Mouse (Mus musculus) G1E (cell line): ENCODE measurements around the gene Stag2. TPM values are rescaled to one million over a fixed set of nuclear protein-coding genes. Genes with fewer than 3 reads are reported as not detected.

Source experiments
- ATAC-seq: 2 replicates; pipeline ENCODE4 v1.8.0; 2016; ENCODE audit warnings: mild to moderate bottlenecking; ENCODE audit not compliant: insufficient number of reproducible peaks, poor library complexity, low FRiP score, severe bottlenecking; ENCODE audit errors: extremely low read depth
- DNase-seq: peaks from one replicate; pipeline ENCODE4 v3.0.0; 2012; ENCODE audit warnings: low spot score
- H3K27me3 ChIP-seq: 2 replicates; pipeline ENCODE4 v1.6.1; 2012; ENCODE audit warnings: mild to moderate bottlenecking, low read length, inconsistent platforms; ENCODE audit not compliant: insufficient read depth
- H3K36me3 ChIP-seq: replicated peaks from 2 replicates; pipeline ENCODE3; 2012; ENCODE audit warnings: mild to moderate bottlenecking, inconsistent platforms
- H3K4me1 ChIP-seq: 2 replicates; pipeline ENCODE4 v1.6.1; 2012; ENCODE audit warnings: low read depth, low read length, inconsistent platforms, mixed read lengths; ENCODE audit not compliant: insufficient read depth
- H3K4me3 ChIP-seq: 2 replicates; pipeline ENCODE4 v1.5.1; 2012; ENCODE audit warnings: low read depth, mild to moderate bottlenecking, inconsistent platforms, low read length, moderate library complexity, mixed read lengths
- H3K9me3 ChIP-seq: replicated peaks from 2 replicates; pipeline ENCODE4 v1.6.1; 2012; ENCODE audit warnings: inconsistent platforms
- CTCF ChIP-seq: IDR thresholded peaks from 2 replicates; pipeline ENCODE4 v1.5.1; 2012; ENCODE audit warnings: low read depth, low read length, inconsistent platforms, mixed read lengths
- GATA1 ChIP-seq: IDR thresholded peaks from 2 replicates; pipeline ENCODE4 v1.6.1; 2012; ENCODE audit warnings: borderline replicate concordance, low read length, inconsistent platforms, mixed read lengths
- GATA2 ChIP-seq: IDR thresholded peaks from 2 replicates; pipeline ENCODE4 v1.6.1; 2012; ENCODE audit warnings: low read depth, low read length, inconsistent platforms, borderline replicate concordance
- POLR2AphosphoS5 ChIP-seq: IDR thresholded peaks from 2 replicates; pipeline ENCODE4 v1.6.1; 2012; ENCODE audit warnings: low read depth, low read length, inconsistent platforms; ENCODE audit not compliant: insufficient replicate concordance
- TAL1 ChIP-seq: conservative IDR thresholded peaks from 2 replicates; pipeline ENCODE4 v1.6.1; 2012; ENCODE audit warnings: low read depth, low read length, inconsistent platforms, mixed read lengths
- polyA plus RNA-seq: library from polyadenylated mRNA; stranded (reverse); fragments of >175 nt; gene quantifications from 2 replicates; pipeline ENCODE4 v1.2.3, GENCODE M21; 2012
- total RNA-seq, 2 experiments: library from RNA; stranded (forward) in 1 of 2; stranded (reverse) in 1 of 2; fragments of 200-1000 nt in 1 of 2; fragments of >200 nt in 1 of 2; fragmentation: Nextera tagmentation in 1 of 2; gene quantifications; 2 replicates each; pipeline ENCODE4 v1.2.3; 2014 to 2017

The Stag2 gene
- total RNA-seq (2014; fragmentation: Nextera tagmentation) (284 and 296 TPM in 2 replicates), total RNA-seq (2017) (600 and 667 TPM in 2 replicates), polyA plus RNA-seq (10.3 and 14.1 TPM in 2 replicates)

DNA sequence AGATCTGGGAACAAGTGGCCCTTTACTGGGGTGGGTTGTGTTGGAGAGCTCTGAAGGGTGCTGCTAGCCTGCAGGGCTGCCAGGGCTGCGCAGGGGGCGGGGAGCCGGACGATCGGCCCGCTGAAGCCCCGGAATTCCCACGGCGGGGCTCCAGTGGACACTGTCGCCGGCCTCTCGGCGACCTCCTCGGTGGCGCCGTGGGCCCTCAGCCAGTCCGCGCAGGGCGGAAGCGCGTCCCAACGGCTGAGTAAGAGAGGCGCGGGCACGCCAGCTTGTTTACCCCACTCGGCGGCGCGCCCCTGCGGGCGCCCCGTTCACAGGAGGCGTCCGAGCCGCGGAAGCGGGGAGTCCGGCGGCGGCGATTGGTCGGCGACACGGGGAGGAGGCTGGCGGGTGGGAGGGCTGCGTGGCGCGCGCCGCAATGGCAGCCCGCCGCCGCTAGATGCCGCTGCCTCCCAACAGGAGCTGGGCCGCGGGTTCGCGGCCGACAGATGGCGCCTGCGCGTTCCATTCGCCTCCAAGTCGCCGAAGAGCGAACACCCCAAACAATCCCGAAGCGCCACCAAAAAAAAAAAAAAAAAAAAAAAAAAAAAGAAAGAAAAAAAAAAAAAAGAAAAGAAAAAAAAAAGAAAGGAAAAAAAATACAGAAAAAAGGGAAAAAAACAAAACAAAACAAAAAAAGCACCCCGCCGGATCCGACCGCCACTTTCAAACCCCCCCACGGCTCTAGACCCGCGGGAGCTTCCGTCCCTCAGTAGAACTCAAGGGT lies at the start of gene Stag2:
Stag2 (plus strand) TSS at position 530 of the 769 bp plus-strand sequence.
- no peaks in the 10 kb centered on the region for H3K27me3 ChIP-seq
- ATAC-seq (peak; percentile 19; the same call in 1 of the 2 replicates), DNase-seq (peak; percentile 83)
- peak within 1 kb of the TSS; percentile 77 for H3K4me3 ChIP-seq
- no peaks in the 10 kb centered on the region for H3K36me3 ChIP-seq
- H3K9me3 ChIP-seq: no peaks in the 10 kb centered on the region
- no peak for TF ChIP-seq GATA1
- TF ChIP-seq CTCF: peak; percentile 38; the same call in 1 of the 2 replicates
- H3K4me1 ChIP-seq: peaks cover 7% of the 10 kb centered on the region

DNA sequence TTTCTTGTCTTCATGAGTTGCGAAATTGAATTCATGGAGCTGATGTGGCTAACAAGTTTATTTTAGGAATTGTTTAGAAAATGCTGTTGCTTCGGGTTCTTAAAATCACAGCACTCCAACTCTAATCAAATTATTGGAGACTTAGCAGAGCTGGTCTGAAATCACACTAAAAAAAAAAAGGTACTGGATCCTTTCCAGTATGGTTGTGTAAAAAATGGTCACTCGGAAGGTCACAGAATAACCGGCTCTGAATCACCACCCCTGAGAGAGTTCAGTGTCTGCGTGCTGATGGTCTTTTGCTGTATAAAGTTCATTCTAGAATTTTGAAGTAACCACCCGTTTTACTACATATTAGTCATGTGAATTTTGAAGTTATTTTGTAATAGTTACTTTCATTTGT lies 42.0 kb upstream of the Stag2 start:
- ATAC-seq: no peak
- H3K9me3 ChIP-seq: no peaks in the 10 kb centered on the region
- H3K4me3 ChIP-seq: no peak overlapping the region
- H3K36me3 ChIP-seq: peaks cover 48% of the 10 kb centered on the region
- no peaks in the 10 kb centered on the region for H3K4me1 ChIP-seq
- no peak for DNase-seq
- no peak for TF ChIP-seq GATA1
- TF ChIP-seq POLR2AphosphoS5: no peak
- no peak for TF ChIP-seq TAL1
- TF ChIP-seq GATA2: no peak
- TF ChIP-seq CTCF: no peak
- no peaks in the 10 kb centered on the region for H3K27me3 ChIP-seq

DNA sequence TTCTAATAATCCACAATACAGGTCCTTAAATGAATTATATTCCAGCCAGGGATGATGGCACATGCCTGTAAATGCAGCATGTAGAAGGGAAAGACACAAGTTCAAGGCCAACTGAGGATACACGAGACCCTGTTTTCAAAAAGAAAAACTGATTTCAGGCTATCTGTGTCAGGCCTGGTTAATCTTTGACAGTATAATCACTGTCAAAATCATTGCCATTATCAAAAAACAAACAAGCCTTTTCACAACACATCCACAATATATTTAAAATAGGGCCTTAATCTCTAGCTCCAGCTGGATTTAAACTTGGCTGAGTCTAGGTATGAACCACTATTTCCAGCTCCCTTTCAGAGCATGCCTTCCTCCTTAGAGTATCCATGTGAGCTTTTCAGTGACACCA lies 38.5 kb upstream of the Stag2 start:
- H3K27me3 ChIP-seq: no peaks in the 10 kb centered on the region
- H3K36me3 ChIP-seq: peaks cover 20% of the 10 kb centered on the region
- no peak overlapping the region for H3K4me3 ChIP-seq
- no peaks in the 10 kb centered on the region for H3K4me1 ChIP-seq
- ATAC-seq (no peak), DNase-seq (no peak)
- TF ChIP-seq GATA1 (no peak), TAL1 (no peak), CTCF (no peak), GATA2 (no peak), POLR2AphosphoS5 (no peak)
- H3K9me3 ChIP-seq: no peaks in the 10 kb centered on the region

DNA sequence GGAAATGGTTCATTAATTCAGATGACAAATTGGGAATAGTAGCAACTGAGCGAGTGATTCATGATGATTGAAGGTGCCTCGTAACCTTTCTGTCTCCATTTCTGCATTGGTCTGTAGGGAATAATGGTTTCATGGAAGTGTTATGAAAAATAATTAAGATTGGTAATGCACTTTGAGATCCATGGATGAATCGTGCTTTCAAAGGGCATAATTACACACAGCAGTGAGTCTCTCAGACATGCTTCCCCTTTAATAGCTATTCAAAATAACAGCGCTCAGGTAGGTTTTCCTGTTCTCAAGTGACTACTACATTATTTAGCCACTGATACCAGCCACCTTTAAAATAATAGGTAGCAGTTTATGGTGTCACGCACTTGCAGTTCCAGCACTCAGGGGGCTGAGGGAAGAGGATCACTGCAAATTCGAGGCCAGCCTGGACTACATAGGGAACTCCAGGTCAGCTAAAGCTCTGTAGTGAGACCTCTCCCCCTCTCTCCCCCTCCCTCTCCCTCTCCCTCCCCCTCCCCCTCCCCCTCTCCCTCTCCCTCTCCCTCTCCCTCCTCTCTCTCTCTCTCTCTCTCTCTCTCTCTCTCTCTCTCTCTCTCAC lies 29.6 kb upstream of the Stag2 start:
- DNase-seq (no peak), ATAC-seq (no peak)
- Histone ChIP-seq H3K4me3 (no peak overlapping the region), H3K27me3 (no peaks in the 10 kb centered on the region), H3K36me3 (no peaks in the 10 kb centered on the region), H3K4me1 (no peaks in the 10 kb centered on the region), H3K9me3 (no peaks in the 10 kb centered on the region)
- no peak for TF ChIP-seq GATA1
- TF ChIP-seq CTCF: no peak
- no peak for TF ChIP-seq POLR2AphosphoS5
- TF ChIP-seq GATA2: no peak
- TF ChIP-seq TAL1: no peak

DNA sequence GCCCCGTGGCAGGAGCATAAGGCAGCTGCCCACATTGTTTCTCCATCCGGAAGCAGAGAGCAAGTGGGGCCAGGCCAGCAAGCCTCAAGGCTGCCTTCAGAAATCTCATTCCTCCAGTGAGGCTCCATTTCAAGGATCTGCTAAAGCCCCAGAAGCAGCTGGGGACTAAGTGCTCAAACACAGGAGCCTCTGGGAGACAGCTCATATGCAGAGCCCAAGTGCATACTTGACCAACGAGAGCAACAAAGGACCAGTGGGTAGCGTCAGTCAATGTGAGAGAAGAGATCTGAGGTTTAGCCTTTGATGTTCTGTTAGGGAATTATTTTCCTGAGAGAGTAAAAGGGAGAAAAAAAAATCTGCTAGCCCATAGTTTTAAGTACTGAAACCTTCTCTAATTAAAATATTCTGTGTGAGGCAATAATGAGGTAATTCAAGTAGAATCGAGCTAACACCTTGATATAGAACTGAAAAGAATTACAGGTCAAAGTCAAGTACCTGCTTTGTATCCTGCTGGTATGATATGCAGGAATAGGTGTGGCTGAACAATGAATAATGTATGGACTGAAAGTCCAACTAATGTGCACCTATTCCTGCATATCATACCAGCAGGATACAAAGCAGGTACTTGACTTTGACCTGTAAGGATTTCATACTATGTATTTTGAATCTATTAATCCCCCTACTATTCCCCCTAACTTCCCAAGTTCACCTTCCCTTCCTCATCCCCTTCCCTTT lies 24.0 kb upstream of the Stag2 start:
- no peak overlapping the region for H3K4me3 ChIP-seq
- H3K9me3 ChIP-seq: no peaks in the 10 kb centered on the region
- TF ChIP-seq POLR2AphosphoS5: no peak
- TF ChIP-seq TAL1: no peak
- no peak for TF ChIP-seq GATA1
- no peak for TF ChIP-seq CTCF
- TF ChIP-seq GATA2: no peak
- no peaks in the 10 kb centered on the region for H3K4me1 ChIP-seq
- DNase-seq: no peak
- peaks cover 2% of the 10 kb centered on the region; the same call in 1 of the 2 replicates for H3K27me3 ChIP-seq
- no peaks in the 10 kb centered on the region for H3K36me3 ChIP-seq
- no peak for ATAC-seq

DNA sequence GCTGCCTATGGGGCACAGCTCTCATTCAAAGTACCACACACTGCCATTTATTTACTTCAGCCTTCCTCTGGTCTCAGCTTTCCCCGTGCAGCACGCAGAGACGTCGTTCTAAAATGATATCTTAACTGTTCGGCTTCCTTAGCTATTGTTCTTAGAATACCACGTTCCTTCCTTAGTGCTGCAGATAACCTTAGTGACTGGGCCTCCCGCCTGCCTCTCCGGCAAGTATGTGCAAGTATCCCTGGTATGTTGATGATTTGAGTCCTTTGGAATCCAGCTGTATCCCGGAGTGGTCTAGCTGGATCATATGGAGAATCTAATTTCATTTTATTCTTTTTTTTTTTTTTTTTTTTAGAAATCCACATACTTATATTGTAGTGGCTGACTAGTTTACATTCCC lies 9.2 kb upstream of the Stag2 start:
- no peak overlapping the region for H3K4me3 ChIP-seq
- ATAC-seq (no peak), DNase-seq (no peak)
- no peaks in the 10 kb centered on the region for H3K27me3 ChIP-seq
- TF ChIP-seq GATA1 (no peak), POLR2AphosphoS5 (no peak), TAL1 (no peak), CTCF (no peak), GATA2 (no peak)
- no peaks in the 10 kb centered on the region for H3K36me3 ChIP-seq
- peaks cover 7% of the 10 kb centered on the region for H3K4me1 ChIP-seq
- no peaks in the 10 kb centered on the region for H3K9me3 ChIP-seq
